Mouse (Mus musculus): Measurements from ENCODE around the gene Csrnp3. TPM values are rescaled to one million over a fixed set of nuclear protein-coding genes. Genes with fewer than 3 reads are reported as not detected.

The Csrnp3 gene
- polyA plus RNA-seq, 1 experiment, result 0.08 TPM

GRCm38 (mm10) chr2:65925363-65925941 lies 79.9 kb downstream of the Csrnp3 start:
- WGBS, result 91% methylated on average over 15 of the region's 15 CpGs
- TF ChIP-seq CTCF (IDR thresholded peaks at IDR 0.05; ENCODE audit: borderline replicate concordance, control insufficient read depth, extremely low read depth, insufficient read depth, low read length, poor library complexity), result no peak
- no peak for TF ChIP-seq POLR2A (IDR thresholded peaks at IDR 0.05; ENCODE audit: control insufficient read depth, extremely low read depth, insufficient read depth, low read length, poor library complexity)
- H3K36me3 ChIP-seq (ENCODE audit: control insufficient read depth, insufficient read depth, low read length), result no peaks in the 10 kb centered on the region
- H3K4me1 ChIP-seq (replicated peaks; ENCODE audit: control insufficient read depth, insufficient read depth, low read length), result no peaks in the 10 kb centered on the region
- H3K27me3 ChIP-seq (ENCODE audit: control insufficient read depth, insufficient read depth, low read length), result no peaks in the 10 kb centered on the region
- H3K4me3 ChIP-seq (ENCODE audit: control insufficient read depth, insufficient read depth, low read length), result no peak overlapping the region
- no peak for DNase-seq
- no peak overlapping the region for H3K27ac ChIP-seq (ENCODE audit: control insufficient read depth, insufficient read depth, low read length)

- no peaks in the 10 kb centered on the region for H3K27me3 ChIP-seq (ENCODE audit: control insufficient read depth, insufficient read depth, low read length)
Measured at GRCm38 (mm10) chr2:65926935-65927708, 81.6 kb downstream of the Csrnp3 start.

GRCm38 (mm10) chr2:65929286-65929685 lies 83.7 kb downstream of the Csrnp3 start:
- no peaks in the 10 kb centered on the region for H3K36me3 ChIP-seq (ENCODE audit: control insufficient read depth, insufficient read depth, low read length)
- WGBS, result 94% methylated on average over 3 of the region's 3 CpGs
- TF ChIP-seq POLR2A (IDR thresholded peaks at IDR 0.05; ENCODE audit: control insufficient read depth, extremely low read depth, insufficient read depth, low read length, poor library complexity), result no peak
- TF ChIP-seq CTCF (IDR thresholded peaks at IDR 0.05; ENCODE audit: borderline replicate concordance, control insufficient read depth, extremely low read depth, insufficient read depth, low read length, poor library complexity), result no peak
- DNase-seq, result no peak
- no peak overlapping the region for H3K27ac ChIP-seq (ENCODE audit: control insufficient read depth, insufficient read depth, low read length)
- no peaks in the 10 kb centered on the region for H3K27me3 ChIP-seq (ENCODE audit: control insufficient read depth, insufficient read depth, low read length)
- H3K4me3 ChIP-seq (ENCODE audit: control insufficient read depth, insufficient read depth, low read length), result no peak overlapping the region
- no peaks in the 10 kb centered on the region for H3K4me1 ChIP-seq (replicated peaks; ENCODE audit: control insufficient read depth, insufficient read depth, low read length)

More at GRCm38 (mm10) chr2:65926935-65927708, 81.6 kb downstream of the Csrnp3 start:
- TF ChIP-seq CTCF (IDR thresholded peaks at IDR 0.05; ENCODE audit: borderline replicate concordance, control insufficient read depth, extremely low read depth, insufficient read depth, low read length, poor library complexity) (no peak), POLR2A (IDR thresholded peaks at IDR 0.05; ENCODE audit: control insufficient read depth, extremely low read depth, insufficient read depth, low read length, poor library complexity) (no peak)
- H3K4me1 ChIP-seq (replicated peaks; ENCODE audit: control insufficient read depth, insufficient read depth, low read length), result no peaks in the 10 kb centered on the region
- no peak overlapping the region for H3K27ac ChIP-seq (ENCODE audit: control insufficient read depth, insufficient read depth, low read length)
- DNase-seq, result no peak
- 88% methylated on average over 8 of the region's 8 CpGs for WGBS
- H3K36me3 ChIP-seq (ENCODE audit: control insufficient read depth, insufficient read depth, low read length), result no peaks in the 10 kb centered on the region
- H3K4me3 ChIP-seq (ENCODE audit: control insufficient read depth, insufficient read depth, low read length), result no peak overlapping the region

- no peak for TF ChIP-seq POLR2A (IDR thresholded peaks at IDR 0.05; ENCODE audit: control insufficient read depth, extremely low read depth, insufficient read depth, low read length, poor library complexity)
- Histone ChIP-seq H3K4me3 (ENCODE audit: control insufficient read depth, insufficient read depth, low read length) (no peak overlapping the region), H3K27me3 (ENCODE audit: control insufficient read depth, insufficient read depth, low read length) (no peaks in the 10 kb centered on the region), H3K36me3 (ENCODE audit: control insufficient read depth, insufficient read depth, low read length) (no peaks in the 10 kb centered on the region), H3K4me1 (replicated peaks; ENCODE audit: control insufficient read depth, insufficient read depth, low read length) (no peaks in the 10 kb centered on the region), H3K27ac (ENCODE audit: control insufficient read depth, insufficient read depth, low read length) (no peak overlapping the region)
- no peak for DNase-seq
- 84% methylated on average over 11 of the region's 11 CpGs for WGBS
Measured at GRCm38 (mm10) chr2:65929927-65930326, 84.4 kb downstream of the Csrnp3 start.

GRCm38 (mm10) chr2:65931313-65931712 lies 85.7 kb downstream of the Csrnp3 start:
- TF ChIP-seq POLR2A (IDR thresholded peaks at IDR 0.05; ENCODE audit: control insufficient read depth, extremely low read depth, insufficient read depth, low read length, poor library complexity) (no peak), CTCF (IDR thresholded peaks at IDR 0.05; ENCODE audit: borderline replicate concordance, control insufficient read depth, extremely low read depth, insufficient read depth, low read length, poor library complexity) (no peak)
- 82% methylated on average over 7 of the region's 7 CpGs for WGBS
- DNase-seq, result no peak
- Histone ChIP-seq H3K4me1 (replicated peaks; ENCODE audit: control insufficient read depth, insufficient read depth, low read length) (no peaks in the 10 kb centered on the region), H3K27ac (ENCODE audit: control insufficient read depth, insufficient read depth, low read length) (no peak overlapping the region), H3K27me3 (ENCODE audit: control insufficient read depth, insufficient read depth, low read length) (no peaks in the 10 kb centered on the region), H3K4me3 (ENCODE audit: control insufficient read depth, insufficient read depth, low read length) (no peak overlapping the region), H3K36me3 (ENCODE audit: control insufficient read depth, insufficient read depth, low read length) (no peaks in the 10 kb centered on the region)

GRCm38 (mm10) chr2:65931841-65932311 lies 86.3 kb downstream of the Csrnp3 start:
- Histone ChIP-seq H3K36me3 (ENCODE audit: control insufficient read depth, insufficient read depth, low read length) (no peaks in the 10 kb centered on the region), H3K4me1 (replicated peaks; ENCODE audit: control insufficient read depth, insufficient read depth, low read length) (no peaks in the 10 kb centered on the region), H3K4me3 (ENCODE audit: control insufficient read depth, insufficient read depth, low read length) (no peak overlapping the region), H3K27ac (ENCODE audit: control insufficient read depth, insufficient read depth, low read length) (no peak overlapping the region), H3K27me3 (ENCODE audit: control insufficient read depth, insufficient read depth, low read length) (no peaks in the 10 kb centered on the region)
- TF ChIP-seq POLR2A (IDR thresholded peaks at IDR 0.05; ENCODE audit: control insufficient read depth, extremely low read depth, insufficient read depth, low read length, poor library complexity), result no peak
- TF ChIP-seq CTCF (IDR thresholded peaks at IDR 0.05; ENCODE audit: borderline replicate concordance, control insufficient read depth, extremely low read depth, insufficient read depth, low read length, poor library complexity), result no peak
- DNase-seq, result no peak
- WGBS, result 11% methylated on average over 11 of the region's 11 CpGs
